Mouse (Mus musculus) MEL-GATA-1-ER (cell line): ENCODE results near the gene Abraxas2.

ENCODE experiments used
- DNase-seq: peaks from one replicate; pipeline ENCODE4 v3.0.0-alpha.2; 2012; ENCODE audit warnings: low read depth; ENCODE audit errors: extremely low read depth

Abraxas2 gene

DNA sequence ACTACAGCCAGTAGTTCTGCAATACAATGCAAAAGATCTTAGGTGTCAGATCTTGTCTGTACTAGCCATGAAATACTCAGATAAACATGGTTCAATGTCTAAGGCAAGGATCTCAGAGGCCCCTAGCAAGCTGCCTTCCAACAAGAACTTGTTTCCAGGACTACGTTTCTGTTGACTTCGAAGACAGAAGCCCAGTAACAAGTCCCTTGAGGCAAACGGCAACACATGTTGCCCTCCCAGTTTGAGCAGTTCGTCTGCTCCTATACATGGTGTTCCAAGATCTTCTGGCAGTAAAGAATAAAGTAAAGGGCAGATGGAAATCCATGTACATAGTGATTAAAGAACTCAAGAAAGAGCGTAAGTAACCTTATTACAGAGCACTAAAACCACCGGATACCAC is 5.7 kb upstream of the Abraxas2 start:
- no peak for DNase-seq

DNA sequence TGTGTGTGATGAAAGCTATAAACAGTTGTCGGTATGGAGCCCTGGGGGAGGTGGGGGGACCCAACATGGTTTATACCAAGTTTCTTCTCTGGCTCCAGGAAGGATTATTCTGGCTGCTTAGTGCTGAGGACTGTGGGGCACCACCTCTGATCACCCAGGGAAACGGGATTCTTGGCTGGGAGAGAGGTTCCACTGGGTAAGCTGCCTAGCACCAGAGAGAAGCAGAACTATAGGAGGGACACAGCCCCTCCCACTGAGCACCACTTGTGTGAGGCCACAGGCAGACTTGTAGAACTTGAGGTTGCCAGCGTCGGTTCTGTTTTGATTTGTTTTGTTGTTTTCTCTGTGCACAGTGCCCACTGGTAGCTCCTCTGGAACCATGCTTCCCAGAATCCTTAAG is 5.1 kb upstream of the Abraxas2 start:
- DNase-seq: no peak

DNA sequence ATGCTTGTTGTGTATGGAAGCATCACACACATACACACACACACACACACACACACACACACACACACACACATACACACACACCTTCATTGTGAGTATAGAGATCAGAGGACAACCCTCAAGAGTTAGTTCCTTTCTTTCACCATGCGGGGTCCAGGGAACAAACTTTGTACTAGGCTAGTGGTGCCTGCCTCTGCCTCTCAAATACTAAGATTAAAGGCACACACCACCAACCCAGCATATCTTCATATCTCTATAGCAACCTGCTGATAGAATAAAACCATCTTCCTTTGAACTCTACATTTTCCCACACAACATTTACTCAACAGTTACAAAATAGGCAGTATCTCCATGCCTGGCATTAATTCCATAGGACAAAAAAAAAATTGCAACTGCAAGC is 2.9 kb upstream of the Abraxas2 start:
- DNase-seq: no peak

DNA sequence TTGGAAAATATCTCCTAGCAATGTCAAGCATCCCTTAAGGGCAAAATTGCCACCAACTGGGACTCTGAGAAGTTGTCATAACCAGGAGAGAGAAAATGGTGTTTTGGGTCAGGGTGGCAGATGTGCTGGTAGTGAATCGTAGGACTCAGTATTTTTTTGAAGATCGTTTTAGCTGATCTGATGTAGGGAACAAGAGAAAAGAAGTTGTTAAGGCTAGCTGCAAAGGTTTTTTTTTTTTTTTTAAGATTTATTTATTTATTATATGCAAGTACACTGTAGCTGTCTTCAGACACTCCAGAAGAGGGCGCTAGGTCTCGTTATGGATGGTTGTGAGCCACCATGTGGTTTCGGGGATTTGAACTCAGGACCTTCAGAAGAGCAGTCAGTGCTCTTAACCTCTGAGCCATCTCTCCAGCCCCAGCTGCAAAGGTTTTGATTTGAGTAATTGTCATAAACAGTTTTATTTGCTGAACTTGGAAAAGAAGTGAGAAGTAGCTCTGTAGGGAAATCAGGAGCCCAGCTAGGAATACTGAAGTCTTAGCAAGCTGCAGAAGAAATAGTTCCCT is 899 bp upstream of the Abraxas2 start:
- DNase-seq: no peak

DNA sequence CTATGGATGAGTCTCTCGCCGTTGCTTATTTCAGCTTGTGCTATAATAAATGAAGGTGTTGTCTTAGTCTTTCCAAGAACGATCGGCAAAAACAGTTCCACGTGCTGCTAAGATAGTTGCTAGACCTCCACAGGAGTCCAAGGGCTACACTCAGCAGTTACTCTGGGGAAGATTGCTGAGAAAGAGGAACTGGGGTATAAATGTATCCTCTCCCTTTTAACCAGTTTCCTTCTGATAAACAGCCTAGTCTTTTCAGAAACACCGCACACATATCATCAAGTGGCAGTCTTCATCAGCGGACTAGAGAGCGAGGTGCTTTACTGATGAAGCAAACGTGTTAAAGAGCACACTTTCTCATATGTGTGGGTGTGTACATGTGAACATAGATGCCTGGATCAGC is 7.3 kb downstream of the Abraxas2 start:
- DNase-seq: peak; percentile 98

DNA sequence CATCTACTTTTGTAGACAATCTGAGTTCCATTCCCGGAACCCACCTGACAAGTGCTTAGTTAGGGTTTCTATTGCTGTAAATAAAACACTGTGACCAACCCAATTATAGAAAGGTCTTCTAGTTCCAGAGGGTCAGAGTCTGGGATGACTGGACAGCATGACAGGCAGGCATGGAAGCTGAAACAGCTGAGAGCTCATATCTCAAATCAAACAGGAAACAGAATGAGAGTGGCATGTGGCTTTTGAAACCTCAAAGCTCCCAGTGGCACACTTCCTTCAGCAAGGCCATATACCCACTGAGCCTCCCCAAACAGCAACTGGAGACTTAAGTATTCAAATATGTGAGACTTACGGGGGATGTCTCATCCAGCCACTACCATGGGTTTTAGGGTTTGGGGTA is 14.0 kb downstream of the Abraxas2 start:
- DNase-seq: no peak

GRCm38 (mm10) chr7:132875391-132876086 is 16.5 kb downstream of the Abraxas2 start:
- DNase-seq: no peak

GRCm38 (mm10) chr7:132880276-132880675 is 21.3 kb downstream of the Abraxas2 start:
- DNase-seq: no peak

- no peak for DNase-seq
Observed at GRCm38 (mm10) chr7:132882343-132882742, 23.3 kb downstream of the Abraxas2 start.

GRCm38 (mm10) chr7:132884031-132884430 is 25.0 kb downstream of the Abraxas2 start:
- DNase-seq: no peak

DNA sequence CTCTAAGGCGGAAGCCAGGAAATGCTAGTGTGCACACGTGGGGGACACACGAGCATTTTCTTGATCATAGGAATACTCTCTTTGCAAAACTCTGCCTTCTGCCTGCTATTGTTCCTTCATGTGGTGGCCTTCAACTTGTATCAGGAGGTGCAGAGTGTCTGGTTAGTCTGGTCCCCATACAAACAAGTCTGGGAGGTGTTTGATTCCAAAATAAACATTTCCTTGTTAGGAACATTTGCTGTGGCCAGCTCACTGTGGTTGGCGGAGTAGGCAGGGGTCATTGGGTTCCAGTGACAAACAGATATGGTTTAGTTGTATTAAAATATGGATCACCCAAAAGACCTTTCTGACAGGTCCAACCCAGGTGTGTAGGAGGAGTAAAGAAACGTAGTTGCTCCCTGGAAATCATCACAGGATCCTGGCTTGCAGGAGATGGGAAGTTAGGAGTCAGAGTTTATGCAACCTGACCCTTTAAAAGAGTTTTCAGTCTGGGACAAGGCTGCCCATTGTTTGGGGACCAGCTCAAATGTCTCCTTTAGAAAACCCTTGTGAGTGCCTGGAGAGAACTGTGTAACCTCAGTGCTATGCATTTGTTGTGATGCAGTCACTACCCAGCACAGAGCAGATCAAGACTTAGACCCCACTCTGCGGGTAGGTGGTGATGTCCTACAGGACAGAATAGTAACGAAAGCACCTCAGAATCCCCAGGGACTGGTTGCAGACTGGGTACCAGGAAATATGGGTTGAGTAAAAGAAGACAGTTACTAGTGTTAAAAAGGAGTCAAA is 28.2 kb downstream of the Abraxas2 start:
- DNase-seq: no peak

DNA sequence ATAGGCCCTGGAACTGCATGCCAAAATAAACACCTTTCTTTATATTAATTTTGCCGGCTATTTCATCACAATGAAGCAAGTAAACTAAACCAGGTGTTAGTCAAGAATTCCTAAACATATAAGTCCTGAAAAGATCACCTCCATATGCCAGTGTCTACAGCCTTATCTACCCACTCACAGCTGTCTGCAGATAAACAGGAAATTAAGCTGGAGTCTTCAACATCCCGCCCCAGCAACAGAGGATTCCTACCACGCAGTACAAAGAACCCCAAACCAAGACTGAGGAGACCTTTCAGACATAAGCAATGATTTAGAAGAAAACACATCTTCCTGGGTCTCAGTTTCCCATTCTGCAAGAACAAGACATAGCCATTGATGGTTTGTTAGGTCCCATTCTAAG is 29.0 kb downstream of the Abraxas2 start:
- no peak for DNase-seq

DNA sequence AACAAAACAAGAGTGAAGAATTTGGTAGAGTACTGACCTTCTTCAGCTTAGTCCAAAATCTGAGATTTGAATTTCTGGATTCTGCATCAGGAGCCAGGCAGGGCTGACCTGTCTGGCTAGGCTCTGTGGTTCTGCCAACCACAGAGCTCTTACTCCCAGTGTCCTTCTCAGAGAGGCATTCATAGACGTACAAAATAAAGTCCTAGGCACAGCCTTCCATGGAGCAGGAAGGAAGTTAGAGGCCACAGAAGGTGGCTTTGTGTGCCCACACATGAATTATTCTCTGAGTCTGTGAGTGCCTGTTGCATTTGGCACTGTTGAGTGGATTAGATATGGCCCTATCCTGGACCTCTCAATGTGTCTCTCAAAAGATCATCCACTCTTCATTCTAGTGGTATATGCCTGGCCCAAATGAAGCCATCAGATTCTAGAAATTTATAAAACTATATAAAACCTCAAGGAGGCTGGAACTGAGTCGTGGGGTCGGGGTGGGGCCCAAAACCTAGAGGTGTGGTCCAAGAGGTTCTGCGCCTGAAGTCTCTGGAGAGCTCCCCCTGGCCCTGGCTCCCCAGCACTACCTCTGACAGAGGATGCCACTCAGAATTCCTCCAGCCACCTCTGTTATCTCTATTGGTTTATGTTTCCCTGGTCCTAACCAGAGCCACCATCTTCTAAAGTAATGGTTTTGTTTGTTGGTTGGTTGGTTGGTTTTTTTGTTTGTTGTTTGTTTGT is 29.7 kb downstream of the Abraxas2 start:
- DNase-seq: no peak

GRCm38 (mm10) chr7:132889691-132890090 is 30.7 kb downstream of the Abraxas2 start:
- no peak for DNase-seq

GRCm38 (mm10) chr7:132890201-132890600 is 31.2 kb downstream of the Abraxas2 start:
- no peak for DNase-seq

- DNase-seq: no peak
Observed at GRCm38 (mm10) chr7:132891561-132892310, 32.7 kb downstream of the Abraxas2 start.

GRCm38 (mm10) chr7:132892311-132892661 is 33.3 kb downstream of the Abraxas2 start:
- DNase-seq: no peak

- no peak for DNase-seq
Observed at GRCm38 (mm10) chr7:132892806-132893205, 33.8 kb downstream of the Abraxas2 start.

DNA sequence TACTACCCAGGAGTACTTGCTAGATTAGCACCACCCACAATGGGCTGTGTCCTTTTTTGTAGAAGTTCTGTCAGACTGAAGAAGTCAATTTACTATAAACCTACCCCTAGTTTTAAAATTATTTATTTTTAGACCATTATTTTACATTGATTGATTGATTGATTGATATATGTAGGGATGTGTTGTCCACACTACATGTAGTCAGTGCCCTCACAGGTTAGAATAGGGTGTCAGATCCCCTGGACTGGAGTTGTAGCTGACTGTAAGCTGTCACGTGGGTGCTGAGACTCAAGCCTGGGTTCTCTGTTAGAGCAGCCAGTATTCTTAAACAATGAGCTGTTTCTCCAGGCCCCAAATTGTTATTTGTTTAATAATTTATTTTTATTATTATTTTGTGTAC is 34.3 kb downstream of the Abraxas2 start:
- no peak for DNase-seq

GRCm38 (mm10) chr7:132894841-132895555 is 36.0 kb downstream of the Abraxas2 start:
- no peak for DNase-seq
